Mouse (Mus musculus) heart, postnatal 4 days (tissue): ENCODE results near the gene Tnks2. TPM values are rescaled to one million over a fixed set of nuclear protein-coding genes. Genes with fewer than 3 reads are reported as not detected.
A peak's percentile ranks its signal among the peaks of the same experiment; 100 is the strongest.

ENCODE experiments used
- DNase-seq: peaks from one replicate; pipeline ENCODE4 v3.0.0; 2021
- total RNA-seq, 2 experiments: library from RNA; stranded (reverse); gene quantifications; 2 replicates each; pipeline ENCODE4 v1.2.3; 2021

Gene Tnks2
- total RNA-seq, 2 experiments from 2014 or later: 109 to 113 TPM

DNA sequence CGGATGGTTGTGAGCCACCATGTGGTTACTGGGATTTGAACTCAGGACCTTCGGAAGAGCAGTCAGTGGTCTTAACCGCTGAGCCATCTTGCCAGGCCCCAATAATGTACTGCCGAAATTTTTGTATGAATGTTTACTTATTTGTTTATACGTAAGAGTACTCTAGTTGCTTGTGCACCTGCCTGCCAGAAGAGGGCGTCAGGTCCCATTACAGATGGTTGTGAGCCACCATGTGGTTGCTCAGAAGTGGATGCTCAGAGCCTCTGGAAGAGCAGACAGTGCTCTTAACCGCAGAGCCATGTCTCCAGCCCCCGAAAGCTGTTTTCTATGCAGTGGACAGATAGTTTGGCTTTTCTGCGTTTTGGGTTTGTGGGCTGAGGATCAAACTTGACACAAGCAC lies 63.7 kb downstream of the Tnks2 start:
- peak; percentile 32 for DNase-seq

DNA sequence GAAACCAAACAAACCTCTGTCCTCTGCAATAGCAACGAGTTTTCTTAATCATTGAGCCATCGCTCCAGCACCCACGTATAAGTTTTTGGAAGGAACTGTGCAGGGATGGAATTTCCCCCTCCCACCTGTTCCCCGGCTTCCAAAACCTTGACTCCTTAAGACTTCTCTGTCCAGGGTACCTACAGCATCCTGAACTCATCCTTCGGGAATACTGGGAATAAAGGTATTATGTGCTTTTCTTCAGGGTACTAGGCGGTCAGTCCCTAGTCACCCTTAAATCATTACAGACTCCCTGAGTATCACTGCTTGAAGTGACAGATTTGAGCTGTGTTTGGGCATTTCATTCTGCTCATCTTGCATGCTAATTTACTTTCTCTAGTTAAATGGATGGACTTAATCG lies 69.3 kb downstream of the Tnks2 start:
- DNase-seq: no peak

DNA sequence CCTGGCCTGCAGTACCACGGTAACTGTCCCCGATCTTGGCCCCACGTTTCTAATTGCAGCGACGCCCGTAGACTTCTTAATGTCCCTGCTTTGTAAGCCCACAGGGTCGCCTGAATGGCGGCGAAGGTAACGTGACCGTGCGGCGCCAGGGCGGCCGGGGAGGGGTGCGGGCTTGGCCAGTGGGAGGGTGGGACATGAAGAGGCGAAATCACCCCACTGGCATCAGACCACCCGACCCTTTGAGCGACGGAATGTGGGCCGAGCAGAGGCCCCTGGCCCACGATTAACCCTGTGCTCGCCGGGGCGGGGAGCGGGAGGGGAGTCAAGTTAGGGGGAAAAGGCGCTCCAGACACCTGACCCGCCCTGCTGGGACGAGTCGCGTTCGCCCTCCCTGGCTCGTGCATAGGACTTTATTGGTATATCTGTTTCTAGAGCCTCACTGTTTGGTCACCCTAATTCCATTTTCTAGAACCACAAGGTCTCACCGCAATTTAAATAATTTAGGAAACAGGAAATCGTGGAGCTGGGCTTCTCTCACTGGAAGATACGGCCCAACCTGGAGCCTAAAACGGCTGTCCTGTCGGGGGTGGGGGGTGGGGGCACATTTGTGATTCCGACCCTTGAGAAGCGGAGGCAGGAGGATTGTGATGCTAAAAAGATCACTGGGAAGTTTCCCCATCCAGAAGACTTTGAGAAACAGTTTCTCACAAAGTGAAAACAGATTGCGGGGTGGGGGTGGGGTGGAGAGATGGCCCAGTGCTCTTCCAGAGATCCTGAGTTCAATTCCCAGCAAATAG lies 70.4 kb downstream of the Tnks2 start:
- peak; percentile 69 for DNase-seq

- DNase-seq: no peak
Observed at GRCm38 (mm10) chr19:36909150-36909549, 75.1 kb downstream of the Tnks2 start.

DNA sequence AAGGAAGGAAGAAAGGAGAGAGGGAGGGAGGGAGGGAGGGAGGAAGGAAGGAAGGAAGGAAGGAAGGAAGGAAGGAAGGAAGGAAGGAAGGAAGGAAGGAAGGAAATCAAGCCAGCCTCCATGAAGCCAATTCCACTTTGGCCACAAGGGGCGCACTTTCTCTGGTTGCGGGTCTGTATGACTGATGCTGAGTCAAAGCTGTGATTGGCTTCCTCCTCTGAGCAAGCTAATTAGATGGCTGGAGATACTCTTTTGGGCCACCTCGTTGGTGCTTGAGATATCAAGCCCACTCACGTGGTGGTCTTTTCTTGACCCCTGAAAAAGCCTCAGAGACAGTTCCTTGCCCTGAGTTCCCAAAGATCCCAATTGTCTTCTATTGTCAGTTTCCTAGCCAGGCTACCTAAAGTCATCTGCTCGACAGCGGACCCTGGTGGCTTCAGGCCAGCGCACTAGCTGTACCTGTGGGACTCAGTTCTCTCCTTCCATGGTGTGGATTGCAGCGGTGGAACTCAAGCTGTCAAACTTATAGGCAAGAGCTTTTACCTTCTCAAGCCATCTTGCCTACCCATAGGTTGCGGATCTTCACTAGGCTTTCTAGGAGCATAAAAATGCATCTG lies 75.8 kb downstream of the Tnks2 start:
- DNase-seq: peak; percentile 80

DNA sequence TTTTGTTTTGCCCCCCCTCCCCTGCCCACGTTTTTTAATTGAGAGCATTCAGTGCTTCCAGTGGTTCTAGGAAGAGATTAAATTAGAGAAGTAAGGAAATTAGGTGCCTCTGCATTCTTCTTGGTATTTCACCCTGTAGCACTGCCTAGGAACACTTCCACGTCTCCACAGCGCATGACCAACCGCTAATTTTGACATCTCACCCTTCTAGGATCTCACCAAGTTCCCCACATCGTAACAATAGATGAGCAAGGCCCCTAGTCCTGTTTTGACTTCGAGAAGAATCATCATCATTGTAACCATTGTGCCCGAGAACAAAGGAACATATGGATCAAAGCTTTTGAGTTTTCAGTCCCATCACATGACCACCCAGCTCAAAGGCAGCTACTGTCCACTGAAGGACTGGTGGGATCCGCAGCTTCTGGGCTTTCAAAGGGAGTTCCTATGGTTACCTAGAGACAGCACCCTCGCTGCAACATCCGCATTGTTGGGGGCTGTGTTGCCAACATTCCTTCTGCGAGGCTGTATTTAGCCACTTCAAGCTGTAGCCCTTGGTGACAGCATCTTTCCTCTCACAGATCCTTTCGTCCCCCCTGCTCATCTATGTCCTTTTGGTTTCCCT lies 76.5 kb downstream of the Tnks2 start:
- DNase-seq: no peak

DNA sequence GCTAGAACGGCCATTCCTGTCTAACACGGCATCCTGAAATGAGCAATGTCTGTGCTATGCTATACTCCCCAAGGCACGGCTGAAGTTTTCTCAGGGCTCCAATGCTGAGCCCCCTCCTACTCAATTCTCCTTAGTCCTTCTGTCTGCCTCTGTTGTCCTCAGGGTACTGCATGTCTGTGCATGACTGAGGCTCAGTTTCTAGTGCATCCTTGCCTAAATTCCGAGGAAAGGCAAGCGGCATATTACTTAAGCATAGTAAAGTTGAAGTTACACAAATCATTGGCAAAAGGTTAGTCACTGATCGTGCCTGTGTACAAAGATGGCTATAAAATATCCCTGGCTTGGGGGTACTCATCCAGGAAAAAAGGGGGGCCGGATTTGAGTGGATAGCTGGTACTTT lies 79.0 kb downstream of the Tnks2 start:
- no peak for DNase-seq

DNA sequence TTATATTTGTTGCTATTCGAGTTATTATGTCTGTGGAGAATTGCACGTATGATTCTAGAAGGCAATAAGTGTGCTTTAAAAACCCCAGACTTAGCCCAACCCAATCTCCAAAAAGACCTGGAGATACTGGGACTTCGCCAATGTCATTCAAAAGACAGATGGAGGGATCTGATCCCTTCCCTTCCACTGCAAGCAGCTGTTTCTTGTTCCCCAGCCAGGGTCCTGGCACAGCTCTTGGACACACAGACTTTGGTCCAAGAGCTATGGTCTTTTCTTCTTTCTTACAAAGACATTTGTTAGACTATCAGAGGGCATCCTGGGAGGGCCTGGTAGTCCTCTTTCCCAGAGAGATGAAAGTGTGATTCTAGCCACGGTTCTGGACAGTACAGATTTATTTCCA lies 82.2 kb downstream of the Tnks2 start:
- DNase-seq: no peak

DNA sequence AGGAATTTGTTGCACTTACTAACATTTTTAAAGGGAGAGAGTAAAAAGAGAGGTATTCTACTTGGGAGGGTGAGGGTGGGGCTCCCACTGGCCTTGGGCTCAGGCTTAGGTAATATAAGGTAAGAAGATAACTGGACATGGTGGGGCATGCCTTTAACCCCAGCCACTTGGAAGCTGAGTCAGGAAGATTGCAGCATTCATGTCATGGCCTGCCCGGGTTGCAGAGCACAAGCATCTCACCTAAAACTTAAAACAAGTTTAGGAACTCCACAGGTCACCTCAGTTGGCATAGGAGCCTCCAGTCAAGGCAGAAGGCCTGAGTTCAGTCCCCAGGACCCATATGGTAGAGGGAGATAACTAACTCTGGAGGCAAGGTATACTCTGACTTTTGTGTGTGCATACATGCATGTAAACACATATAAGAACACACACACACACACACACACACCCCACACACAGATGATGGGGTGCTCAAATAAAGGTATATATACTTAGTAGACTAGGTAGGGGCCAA lies 82.9 kb downstream of the Tnks2 start:
- no peak for DNase-seq

GRCm38 (mm10) chr19:36918441-36919301 lies 84.6 kb downstream of the Tnks2 start:
- DNase-seq: peak; percentile 81

DNA sequence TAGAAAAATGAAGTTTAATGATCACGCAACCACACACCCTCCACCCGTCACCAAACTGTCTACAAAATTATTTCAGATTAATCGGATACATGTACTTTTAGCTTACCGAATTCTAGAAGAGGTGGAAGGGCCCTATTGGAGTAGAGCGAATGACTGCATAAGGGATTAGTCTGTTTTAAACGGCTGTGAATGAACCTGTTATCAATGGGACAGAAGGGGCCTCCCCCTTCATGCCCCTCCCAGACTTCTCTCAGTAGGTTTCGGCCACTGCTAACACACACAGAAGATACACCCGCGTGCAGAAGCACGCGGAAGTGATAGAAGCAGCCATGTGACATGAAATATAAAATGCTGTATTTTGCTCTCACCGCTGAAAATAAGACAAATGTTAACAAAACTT lies 85.4 kb downstream of the Tnks2 start, which contains the start of gene Fgfbp3:
Gene Fgfbp3, minus strand, starts transcription at position 150 of the 400 bp plus-strand sequence.
- DNase-seq: no peak

DNA sequence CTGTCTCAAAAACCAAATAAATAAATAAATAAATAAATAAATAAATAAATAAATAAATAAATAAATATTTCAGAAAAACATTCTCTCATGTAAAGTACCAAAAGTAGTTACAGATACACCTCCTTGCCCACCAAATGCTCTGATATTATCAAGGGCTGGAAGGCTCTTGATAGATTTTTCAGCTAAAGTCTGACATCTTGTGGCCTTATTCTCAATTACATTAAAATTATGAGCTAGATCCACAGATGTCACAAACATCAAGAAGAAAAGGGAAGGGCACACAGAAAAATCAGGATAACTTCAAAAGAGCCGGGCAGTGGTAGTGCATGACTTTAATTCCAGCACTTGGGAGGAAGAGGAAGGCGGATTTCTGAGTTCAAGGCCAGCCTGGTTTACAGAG lies 88.0 kb downstream of the Tnks2 start:
- DNase-seq: no peak

DNA sequence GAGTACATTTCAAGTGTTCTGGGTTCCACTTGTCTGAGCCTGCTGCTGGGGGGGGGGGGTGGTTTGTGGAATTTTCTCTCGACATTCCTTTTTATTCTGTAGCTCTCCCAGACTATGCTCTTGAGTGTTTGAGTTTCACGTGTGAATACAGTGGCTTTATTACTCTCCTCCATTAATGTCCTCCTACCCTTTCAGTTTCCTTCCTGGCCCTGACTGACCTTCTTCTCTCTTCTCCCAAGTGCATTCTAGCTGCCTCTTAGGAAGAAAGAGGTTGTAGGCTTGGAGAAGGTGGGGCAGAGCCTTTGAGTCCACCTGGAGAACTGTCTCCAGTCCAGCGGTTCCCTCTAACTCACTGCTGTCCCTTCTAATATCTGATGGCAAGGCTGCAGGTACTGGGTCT lies 88.9 kb downstream of the Tnks2 start:
- no peak for DNase-seq

DNA sequence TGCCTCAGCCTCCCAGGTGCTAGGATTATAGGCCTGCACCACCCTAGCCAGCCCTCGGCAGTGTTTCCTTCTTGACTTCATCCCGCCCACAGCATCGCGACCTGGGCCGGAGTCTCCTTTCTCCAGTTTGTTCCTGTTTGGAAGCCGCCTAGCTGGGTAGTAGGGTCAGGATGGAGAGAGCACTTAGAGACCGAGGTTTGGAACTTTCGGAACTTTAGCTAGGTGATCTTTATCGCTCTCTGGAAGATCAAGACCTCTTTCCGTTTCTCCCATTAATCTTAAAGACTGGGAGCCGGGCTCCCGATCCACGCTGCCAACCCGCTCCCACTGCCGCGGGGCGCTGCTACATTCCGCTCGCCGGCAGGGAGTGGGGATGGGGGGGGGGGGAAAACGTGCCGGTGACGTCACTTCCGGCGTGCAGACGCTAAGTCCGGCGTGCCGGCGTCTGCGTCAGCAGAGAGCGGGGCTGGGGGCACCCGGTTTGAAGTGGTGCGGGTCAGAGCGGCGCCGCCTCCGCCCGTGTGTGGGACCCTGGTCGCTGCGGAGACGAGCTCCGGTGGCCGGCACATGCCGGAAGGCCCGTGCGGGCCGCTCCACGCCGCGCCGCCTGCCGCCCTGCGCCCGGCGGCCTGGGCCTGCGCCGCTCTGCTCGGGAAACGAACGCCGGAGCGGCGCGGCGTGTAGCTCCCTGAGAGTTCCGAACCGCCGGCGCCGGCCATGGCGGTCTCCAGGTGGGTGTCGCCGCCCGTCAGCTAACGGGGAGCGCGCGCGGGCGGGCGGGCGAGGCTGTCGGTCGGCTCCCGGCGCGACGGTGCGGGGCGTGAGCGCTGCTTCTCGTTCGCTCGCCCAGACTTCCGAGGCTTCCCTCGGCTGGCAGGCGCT lies 91.9 kb downstream of the Tnks2 start, which contains the start of gene Btaf1:
Gene Btaf1, plus strand, starts transcription at position 409 of the 882 bp plus-strand sequence.
- DNase-seq: peak; percentile 82

DNA sequence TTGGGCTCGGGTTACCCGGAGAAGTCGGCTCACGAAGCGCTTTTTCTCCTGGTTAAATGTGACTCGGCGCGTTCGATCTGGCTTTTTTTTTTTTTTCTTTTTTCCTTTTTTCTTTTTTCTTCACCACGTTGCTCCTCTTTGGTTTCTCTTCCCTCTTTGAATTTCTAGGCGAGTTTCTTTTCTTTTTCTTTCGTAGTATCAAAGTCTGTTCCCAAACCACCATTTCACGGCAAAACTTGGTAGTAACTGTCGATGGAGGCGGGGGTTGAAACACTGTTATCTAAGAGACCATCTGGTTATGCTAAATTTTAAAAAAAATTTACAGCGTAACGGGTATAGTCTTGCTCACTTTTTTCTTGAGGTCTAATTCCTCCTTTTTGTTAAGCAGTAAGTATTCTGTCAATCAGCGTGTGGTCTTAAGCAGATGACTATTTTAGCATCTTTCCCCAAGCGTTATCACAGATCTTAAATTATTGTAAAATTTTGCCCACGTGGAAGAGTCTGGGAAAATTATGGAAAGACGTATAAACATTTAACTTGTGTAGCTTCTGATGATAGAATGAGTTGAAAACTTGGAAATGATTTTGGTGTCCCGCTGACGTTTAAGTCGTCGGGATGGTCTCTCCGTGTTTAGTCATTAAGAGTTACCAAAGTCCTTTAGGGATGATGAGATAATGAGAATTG lies 92.7 kb downstream of the Tnks2 start:
- DNase-seq: no peak

DNA sequence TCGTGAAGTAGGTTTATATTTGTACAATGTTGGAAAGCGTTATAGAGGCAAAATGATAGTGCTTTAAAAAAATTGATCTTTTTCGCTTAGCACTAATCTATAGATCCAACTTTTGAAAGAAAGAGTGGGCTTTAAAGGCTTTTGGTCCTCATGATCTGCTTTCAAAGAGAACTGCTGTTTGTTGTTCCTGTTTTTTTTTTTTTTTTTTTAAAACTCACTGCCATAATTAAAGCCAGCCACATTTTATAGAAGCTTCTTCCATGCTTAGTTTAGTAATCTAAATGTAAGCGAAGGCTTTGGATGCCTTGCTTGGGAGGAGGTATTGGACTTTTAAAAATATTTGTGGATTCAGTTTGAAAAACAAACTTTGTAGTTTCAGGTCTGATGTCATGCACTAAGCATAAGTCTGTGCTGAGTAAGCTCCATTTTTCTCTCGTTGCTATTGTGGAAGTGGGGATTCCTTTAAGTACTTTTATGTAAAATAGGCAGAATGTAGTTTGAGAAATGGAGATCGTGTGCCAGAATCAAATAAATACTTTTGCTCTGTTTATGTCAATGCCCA lies 93.8 kb downstream of the Tnks2 start:
- no peak for DNase-seq

DNA sequence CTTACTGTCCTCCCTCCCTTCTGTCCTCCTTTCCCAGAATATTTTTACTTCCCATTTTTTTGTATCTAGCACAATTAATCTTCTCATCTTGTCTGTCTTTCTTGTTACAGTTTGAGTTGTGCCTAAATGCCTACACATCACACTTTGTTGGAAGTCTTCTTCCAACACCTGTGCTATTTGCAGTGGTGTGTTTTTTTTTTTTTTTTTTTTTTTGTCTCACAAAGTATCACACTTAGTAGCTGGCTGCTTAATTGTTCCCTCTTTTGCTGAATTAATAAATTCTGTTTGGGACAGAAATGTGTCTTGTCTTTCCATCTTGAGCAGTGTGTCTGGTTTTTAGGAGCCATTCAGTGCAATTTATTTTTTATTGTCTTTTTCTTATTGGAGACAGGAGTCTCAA lies 95.8 kb downstream of the Tnks2 start:
- DNase-seq: no peak

- no peak for DNase-seq
Observed at GRCm38 (mm10) chr19:36932097-36932496, 98.1 kb downstream of the Tnks2 start.

GRCm38 (mm10) chr19:36932613-36933012 lies 98.6 kb downstream of the Tnks2 start:
- DNase-seq: no peak

- DNase-seq: no peak
Observed at GRCm38 (mm10) chr19:36936285-36936684, 102.3 kb downstream of the Tnks2 start.
